Mouse (Mus musculus) megakaryocyte progenitor cell, adult 5-6 weeks (primary cell): ENCODE measurements around the gene Lin7c. TPM values are rescaled to one million over a fixed set of nuclear protein-coding genes. Genes with fewer than 3 reads are reported as not detected.
A peak's percentile ranks its signal among the peaks of the same experiment; 100 is the strongest.

ENCODE experiments used
- ATAC-seq: replicated peaks from 2 replicates; pipeline ENCODE4 v1.8.0; 2016; ENCODE audit warnings: mild to moderate bottlenecking, moderate TSS enrichment, inconsistent platforms; ENCODE audit not compliant: poor library complexity
- total RNA-seq, 2 experiments: library from RNA; stranded (forward) in 1 of 2; stranded (reverse) in 1 of 2; fragments of 157-497, 149-512 nt in 1 of 2; fragments of 200-1000 nt in 1 of 2; gene quantifications; 2 replicates each; pipeline versions ENCODE4 v1.2.3 to v1.2.4; 2015 to 2017

The Lin7c gene
- total RNA-seq, 2 experiments from 2014 or later, result 57.7 to 88.4 TPM

- no peak for ATAC-seq
Measured at GRCm38 (mm10) chr2:109916782-109917495, 26.3 kb downstream of the Lin7c start.

GRCm38 (mm10) chr2:109917496-109918413 lies 27.1 kb downstream of the Lin7c start, which contains the start of gene Lgr4:
Gene Lgr4 (plus strand): TSS chr2:109917647.
- peak; percentile 92 for ATAC-seq

- no peak for ATAC-seq
Measured at GRCm38 (mm10) chr2:109918592-109919262, 28.1 kb downstream of the Lin7c start.

- ATAC-seq, result no peak
Measured at GRCm38 (mm10) chr2:109920471-109920870, 29.8 kb downstream of the Lin7c start.

DNA sequence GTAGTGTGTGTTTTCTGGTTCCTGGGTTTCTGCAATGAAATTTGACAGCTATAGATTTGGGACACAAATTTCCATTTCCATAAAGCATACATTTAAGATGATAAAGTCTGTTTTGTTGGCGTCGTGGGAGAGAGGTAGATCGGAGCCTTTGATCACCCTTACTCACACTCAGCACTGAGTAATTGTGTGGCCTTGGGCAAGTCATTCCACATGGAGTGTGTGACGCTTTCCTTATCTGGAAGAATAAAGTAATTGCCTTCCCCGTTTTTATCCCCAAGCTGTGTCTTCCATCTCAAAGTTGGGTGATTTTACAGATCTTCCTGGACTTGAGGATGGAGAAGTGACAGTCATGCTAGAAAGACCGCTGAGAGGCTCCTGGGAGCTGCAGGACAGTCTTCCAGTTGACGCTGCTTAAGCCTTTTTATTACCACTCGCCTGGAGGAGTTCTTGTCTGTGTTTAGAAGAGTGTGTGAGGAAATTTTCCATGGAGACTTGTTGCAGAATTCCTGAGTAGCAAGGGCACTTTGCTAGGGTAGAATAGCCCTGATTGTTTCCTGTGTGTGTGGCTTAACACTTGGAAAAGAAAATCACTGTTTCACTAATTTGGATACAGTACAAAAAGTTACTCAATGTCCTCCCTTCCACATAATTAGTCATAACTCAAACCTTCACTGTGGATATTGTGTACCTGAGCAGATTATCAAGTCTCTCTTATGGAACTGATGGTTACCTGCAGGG lies 30.8 kb downstream of the Lin7c start:
- no peak for ATAC-seq

DNA sequence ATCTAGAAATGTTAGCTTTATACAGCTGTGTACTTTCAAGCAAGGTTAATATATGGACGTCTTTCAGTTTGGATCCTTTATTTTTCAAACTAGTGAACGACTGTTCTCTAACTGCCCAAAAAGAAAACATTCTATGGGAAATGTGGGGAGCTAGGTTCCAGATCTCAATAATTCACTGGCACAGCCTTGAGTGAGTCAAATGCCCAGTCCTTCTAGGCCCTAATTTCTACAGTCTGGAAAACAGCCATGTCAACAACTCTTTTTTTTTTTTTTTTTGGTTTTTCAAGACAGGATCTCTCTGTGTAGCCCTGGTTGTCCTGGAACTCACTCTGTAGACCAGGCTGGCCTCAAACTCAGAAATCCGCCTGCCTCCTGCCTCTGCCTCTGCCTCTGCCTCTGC lies 31.7 kb downstream of the Lin7c start:
- ATAC-seq, result no peak

DNA sequence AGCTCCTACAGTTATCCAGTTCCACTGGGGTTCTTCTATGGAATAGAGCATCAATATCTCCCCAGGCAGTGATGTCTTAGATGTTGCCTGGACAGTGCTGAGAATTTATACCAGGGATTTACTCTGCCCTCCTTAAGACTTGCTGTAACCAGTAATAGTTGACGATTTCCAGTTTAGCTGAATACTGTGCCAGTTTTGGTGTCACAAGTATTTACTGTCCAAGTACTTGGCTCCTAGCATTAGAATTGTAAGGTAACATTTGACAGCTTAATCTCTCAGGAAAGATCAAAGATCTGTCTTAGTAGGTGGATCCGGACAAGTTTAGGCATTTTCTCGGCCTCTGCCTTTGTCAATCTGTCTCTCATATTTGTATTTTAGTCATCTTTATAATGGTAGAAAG lies 32.4 kb downstream of the Lin7c start:
- ATAC-seq, result no peak

DNA sequence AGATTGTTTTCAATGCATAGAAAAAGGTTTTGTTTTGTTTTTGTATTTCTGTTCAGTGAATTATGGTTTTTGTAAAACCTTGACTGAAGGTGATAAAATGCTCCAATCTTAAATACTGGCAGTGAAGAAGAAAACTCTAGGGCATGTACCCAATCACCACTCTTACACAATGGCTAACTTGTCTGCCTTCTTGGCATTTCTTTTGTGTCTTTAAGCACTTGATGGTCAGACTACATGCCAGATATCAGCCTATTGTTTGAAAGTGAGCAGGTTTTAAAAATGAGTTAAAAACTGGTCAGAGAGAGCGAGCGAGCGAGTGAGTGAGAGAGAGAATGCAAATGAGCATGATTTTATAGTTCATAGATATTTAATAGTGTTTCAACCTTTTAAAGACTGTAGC lies 33.3 kb downstream of the Lin7c start:
- no peak for ATAC-seq

- ATAC-seq, result no peak
Measured at GRCm38 (mm10) chr2:109926984-109927383, 36.3 kb downstream of the Lin7c start.

GRCm38 (mm10) chr2:109927446-109927845 lies 36.8 kb downstream of the Lin7c start:
- no peak for ATAC-seq

DNA sequence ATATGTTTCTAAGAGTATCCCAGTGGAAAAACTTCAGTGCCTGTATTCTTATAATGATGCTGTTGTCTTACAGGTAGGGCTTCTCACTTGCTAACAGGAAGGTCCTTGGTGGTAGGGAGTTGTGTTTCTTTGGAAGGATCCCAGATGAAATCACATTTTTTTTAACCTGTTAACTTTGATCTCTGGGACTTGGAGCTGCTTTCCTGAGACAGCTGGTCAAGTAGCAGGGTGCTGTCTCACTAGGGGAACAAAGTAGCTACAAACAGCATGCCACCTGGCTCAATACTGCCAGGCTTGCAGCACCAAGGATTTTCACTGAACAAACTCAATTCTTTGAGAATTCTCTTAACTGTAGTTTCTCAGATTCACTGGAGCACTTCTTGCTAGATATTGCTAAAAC lies 37.2 kb downstream of the Lin7c start:
- no peak for ATAC-seq

- no peak for ATAC-seq
Measured at GRCm38 (mm10) chr2:109928791-109929190, 38.1 kb downstream of the Lin7c start.

- ATAC-seq, result no peak; the same call in 1 of the 2 replicates
Measured at GRCm38 (mm10) chr2:109929256-109929655, 38.6 kb downstream of the Lin7c start.

DNA sequence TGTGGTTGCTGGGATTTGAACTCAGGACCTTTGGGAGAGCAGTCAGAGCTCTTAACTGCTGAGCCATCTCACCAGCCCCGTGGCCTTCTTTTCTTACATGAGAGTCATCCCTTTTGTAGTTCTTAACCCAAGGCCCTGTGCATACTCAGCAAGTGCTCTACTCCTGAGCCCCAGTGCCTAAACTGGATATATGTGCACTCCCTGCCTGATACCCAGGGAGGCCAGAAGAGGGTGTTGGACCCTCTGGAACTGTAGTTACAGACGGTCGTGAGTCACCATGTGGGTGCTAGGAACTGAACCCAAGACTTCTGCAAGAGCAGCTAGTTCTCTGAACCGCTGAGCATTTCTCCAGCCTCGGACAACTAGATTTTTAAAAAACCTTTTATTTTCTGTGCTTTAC lies 39.7 kb downstream of the Lin7c start:
- no peak for ATAC-seq

DNA sequence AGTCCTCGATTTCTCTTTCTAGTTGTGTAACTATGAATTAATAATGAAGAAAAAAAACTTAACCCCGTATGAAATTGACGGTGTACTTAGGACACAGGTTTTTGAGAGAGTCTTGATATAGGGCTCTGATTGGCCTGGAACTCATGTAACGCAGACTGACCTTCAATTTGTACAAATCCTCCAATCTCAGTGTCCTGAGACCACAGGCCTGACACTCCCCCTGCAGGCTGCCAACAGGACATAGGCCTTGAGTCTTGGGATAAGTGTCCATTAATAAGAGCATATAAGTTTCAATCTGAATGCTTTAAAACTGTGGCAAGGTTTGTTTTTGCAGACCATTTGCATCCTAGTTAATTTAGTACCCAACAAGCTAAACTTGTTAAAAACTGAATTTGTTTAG lies 40.1 kb downstream of the Lin7c start:
- no peak for ATAC-seq

DNA sequence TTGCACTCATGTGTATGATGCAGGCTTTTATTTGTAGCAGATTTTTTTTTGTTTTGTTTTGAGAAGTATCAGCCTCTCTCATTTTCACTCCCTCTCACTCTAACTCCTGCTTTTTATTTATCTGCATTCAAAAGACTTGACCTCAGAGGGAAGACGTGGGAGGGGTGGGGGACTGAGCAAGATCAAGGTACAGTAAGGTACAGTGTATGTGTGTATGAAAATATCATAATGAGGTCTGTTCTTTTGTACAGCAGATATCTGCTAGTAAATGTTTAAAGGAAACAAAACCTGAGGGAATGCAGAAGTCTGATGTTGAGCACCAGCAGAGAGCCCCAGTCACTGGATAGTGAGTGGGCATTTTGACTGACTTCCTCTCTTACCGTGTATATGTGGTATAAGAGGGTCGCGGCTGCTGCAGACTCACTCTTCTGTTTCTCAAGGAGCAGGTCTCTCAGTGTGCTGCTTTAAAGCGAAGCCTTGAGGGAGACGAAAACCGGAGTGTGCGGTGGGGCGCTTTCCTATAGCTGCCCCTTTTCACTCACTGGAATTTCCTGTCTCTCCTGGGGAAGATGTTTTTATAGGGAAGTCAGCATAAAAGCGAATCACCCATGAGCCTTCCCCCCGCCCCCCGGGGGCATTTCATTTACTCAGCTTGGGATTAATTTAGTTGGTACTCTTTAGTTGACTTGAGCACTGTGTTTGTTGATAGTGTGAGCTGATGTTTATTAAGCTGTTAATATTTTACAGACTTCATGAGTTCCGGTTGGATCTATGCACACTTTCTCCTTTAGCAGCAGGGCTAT lies 41.5 kb downstream of the Lin7c start:
- ATAC-seq, result peak; percentile 84

GRCm38 (mm10) chr2:109933151-109933550 lies 42.5 kb downstream of the Lin7c start:
- no peak for ATAC-seq

DNA sequence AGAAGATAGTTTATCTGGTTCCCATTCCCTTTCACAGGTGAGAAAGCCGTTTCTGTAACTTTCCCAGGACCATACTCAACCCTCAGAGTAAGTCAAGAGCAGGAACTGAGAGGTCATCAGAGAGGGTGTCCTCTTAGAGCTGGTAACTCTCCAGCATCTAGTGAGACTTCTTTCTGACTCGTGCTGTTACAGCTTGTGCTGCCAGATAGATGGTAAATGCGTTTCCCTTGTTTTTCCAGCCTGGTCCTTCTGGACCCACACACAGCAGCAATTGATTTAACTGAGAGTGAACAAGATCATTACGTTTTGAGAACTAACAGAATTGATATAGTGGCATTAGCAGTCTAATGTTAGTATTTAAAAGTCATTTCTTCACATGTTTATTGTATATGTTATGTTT lies 43.4 kb downstream of the Lin7c start:
- ATAC-seq, result no peak

DNA sequence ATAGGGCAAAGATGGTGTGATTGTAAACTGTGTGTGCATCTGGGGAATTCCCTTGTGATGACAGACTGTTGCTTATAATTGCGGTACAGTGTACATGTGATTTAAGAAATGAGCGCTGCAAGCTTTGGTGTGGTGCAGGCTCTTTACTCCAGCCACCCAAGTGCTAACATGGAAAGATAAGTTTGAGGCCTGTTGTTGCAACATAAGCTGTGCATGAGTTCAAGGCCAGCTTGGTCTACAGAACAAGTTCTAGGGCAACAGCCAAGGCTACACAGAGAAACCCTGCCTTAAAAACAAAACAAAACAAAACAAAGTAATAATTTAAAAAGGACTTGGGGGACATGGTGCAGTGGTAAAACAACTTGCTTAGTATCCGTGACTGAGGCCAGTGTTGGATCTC lies 44.5 kb downstream of the Lin7c start:
- no peak for ATAC-seq
